Mouse (Mus musculus): ENCODE results near the gene Dnajc17.

GRCm38 (mm10) chr2:119147775-119148174 is 60.8 kb downstream of the Dnajc17 start:
- TF ChIP-seq MAFK (IDR thresholded peaks at IDR 0.05; ENCODE audit: insufficient read depth, low read depth, low read length) (no peak), HCFC1 (IDR thresholded peaks at IDR 0.05; ENCODE audit: borderline replicate concordance, insufficient read depth, low read length) (no peak), CHD2 (IDR thresholded peaks at IDR 0.05; ENCODE audit: low read depth, low read length) (no peak), ZNF384 (IDR thresholded peaks at IDR 0.05; ENCODE audit: low read depth, low read length) (no peak)

Data from ES-E14 (cell line).